Mouse (Mus musculus): ENCODE data around the gene Stac3.

- TF ChIP-seq CTCF (IDR thresholded peaks at IDR 0.05; ENCODE audit: low read depth) (no peak), EP300 (IDR thresholded peaks at IDR 0.05; ENCODE audit: low read depth) (no peak)
Measured at GRCm38 (mm10) chr10:127541510-127541909, 40.0 kb downstream of the Stac3 start.

Measured in liver, embryonic 14.5 days (tissue).